Mouse (Mus musculus) liver, embryonic 11.5 days (tissue): ENCODE results near the gene Patj. TPM values are rescaled to one million over a fixed set of nuclear protein-coding genes. Genes with fewer than 3 reads are reported as not detected.

Experiments used
- ATAC-seq: fragments of 200-750 bp; cut with Nextera tagmentation; replicated peaks from 2 replicates; pipeline ENCODE4 v1.8.0; 2017; ENCODE audit warnings: moderate number of reproducible peaks, mild to moderate bottlenecking, moderate TSS enrichment, moderate library complexity; ENCODE audit not compliant: low FRiP score
- DNase-seq: peaks from one replicate; pipeline ENCODE4 v3.0.0-alpha.2; 2017; ENCODE audit warnings: low spot score
- H3K27ac ChIP-seq: fragments of 300-500 bp; sonication (generic); 2 replicates; pipeline ENCODE4 v1.5.1; 2014; ENCODE audit warnings: mild to moderate bottlenecking, low read depth, low read length, control low read depth
- H3K27me3 ChIP-seq: fragments of 300-500 bp; sonication (generic); replicated peaks from 2 replicates; pipeline ENCODE4 v1.6.1; 2014; ENCODE audit warnings: low read length, mixed read lengths; ENCODE audit not compliant: control insufficient read depth, insufficient read depth
- H3K36me3 ChIP-seq: fragments of 300-500 bp; sonication (generic); 2 replicates; pipeline ENCODE4 v1.6.1; 2014; ENCODE audit warnings: mild to moderate bottlenecking, low read length, moderate library complexity, mixed read lengths; ENCODE audit not compliant: control insufficient read depth, insufficient read depth
- H3K4me1 ChIP-seq: fragments of 300-500 bp; sonication (generic); replicated peaks from 2 replicates; pipeline ENCODE4 v1.6.1; 2014; ENCODE audit warnings: low read length, mixed read lengths; ENCODE audit not compliant: control insufficient read depth, insufficient read depth
- H3K4me2 ChIP-seq: fragments of 300-500 bp; sonication (generic); 2 replicates; pipeline ENCODE4 v1.6.1; 2014; ENCODE audit warnings: mild to moderate bottlenecking, control low read depth, moderate library complexity
- H3K4me3 ChIP-seq: fragments of 300-500 bp; sonication (generic); 2 replicates; pipeline ENCODE4 v1.5.1; 2014; ENCODE audit warnings: low read depth, low read length, control low read depth
- H3K9ac ChIP-seq: fragments of 300-500 bp; sonication (generic); 2 replicates; pipeline ENCODE4 v1.6.1; 2014; ENCODE audit warnings: low read depth, low read length, control low read depth
- H3K9me3 ChIP-seq: fragments of 300-500 bp; sonication (generic); 2 replicates; pipeline ENCODE4 v1.6.1; 2016; ENCODE audit warnings: low read length, inconsistent platforms, mixed read lengths; ENCODE audit not compliant: control insufficient read depth
- WGBS: fragments of 180-500 bp; shearing (Covaris S2); extraction: QIAGEN DNeasy Blood & Tissue Kit; methylation state at CpG from one replicate; pipeline ENCODE4 v1.1.7; 2014; 5-methylcytosine and 5-hydroxymethylcytosine counted together
- polyA plus RNA-seq: library from polyadenylated mRNA; unstranded; fragments of >200 nt; fragmentation: Nextera tagmentation; extraction: Ambion mirVana; gene quantifications from 2 replicates; pipeline ENCODE4 v1.2.1, GENCODE M21; 2014

The Patj gene
- polyA plus RNA-seq, 1 experiment from 2014 or later = 4.9 TPM

- H3K4me3 ChIP-seq = no peak overlapping the region
- H3K4me1 ChIP-seq = no peaks in the 10 kb centered on the region
- H3K36me3 ChIP-seq = no peaks in the 10 kb centered on the region
- H3K9ac ChIP-seq = no peak overlapping the region
- H3K4me2 ChIP-seq = no peak overlapping the region
- H3K9me3 ChIP-seq = peaks cover 2% of the 10 kb centered on the region; the same call in 1 of the 2 replicates
- no peaks in the 10 kb centered on the region for H3K27me3 ChIP-seq
- WGBS = 74% methylated on average over 2 of the region's 2 CpGs
- ATAC-seq = no peak
- H3K27ac ChIP-seq = no peak overlapping the region
- no peak for DNase-seq
Measured at GRCm38 (mm10) chr4:98659032-98659431, 263.4 kb downstream of the Patj start.

GRCm38 (mm10) chr4:98660534-98660933, 264.9 kb downstream of the Patj start:
- peaks cover 2% of the 10 kb centered on the region; the same call in 1 of the 2 replicates for H3K9me3 ChIP-seq
- H3K4me3 ChIP-seq = no peak overlapping the region
- H3K4me1 ChIP-seq = no peaks in the 10 kb centered on the region
- no peak overlapping the region for H3K4me2 ChIP-seq
- no peaks in the 10 kb centered on the region for H3K27me3 ChIP-seq
- no peaks in the 10 kb centered on the region for H3K36me3 ChIP-seq
- no peak overlapping the region for H3K27ac ChIP-seq
- no peak for ATAC-seq
- DNase-seq = no peak
- 65% methylated on average over 2 of the region's 2 CpGs for WGBS
- no peak overlapping the region for H3K9ac ChIP-seq

GRCm38 (mm10) chr4:98665884-98666283, 270.3 kb downstream of the Patj start:
- Histone ChIP-seq H3K9me3 (peaks cover 2% of the 10 kb centered on the region; the same call in 1 of the 2 replicates), H3K4me3 (no peak overlapping the region), H3K9ac (no peak overlapping the region), H3K4me2 (no peak overlapping the region), H3K27ac (no peak overlapping the region), H3K4me1 (no peaks in the 10 kb centered on the region), H3K36me3 (no peaks in the 10 kb centered on the region), H3K27me3 (no peaks in the 10 kb centered on the region)
- DNase-seq (no peak), ATAC-seq (no peak)
- WGBS = 93% methylated on average over 7 of the region's 7 CpGs

- Histone ChIP-seq H3K4me1 (no peaks in the 10 kb centered on the region), H3K9ac (no peak overlapping the region), H3K27me3 (no peaks in the 10 kb centered on the region), H3K4me2 (no peak overlapping the region), H3K4me3 (no peak overlapping the region), H3K36me3 (no peaks in the 10 kb centered on the region), H3K9me3 (peaks cover 2% of the 10 kb centered on the region; the same call in 1 of the 2 replicates), H3K27ac (no peak overlapping the region)
- WGBS = 83% methylated on average over 1 of the region's 1 CpGs
- ATAC-seq (no peak), DNase-seq (no peak)
Measured at GRCm38 (mm10) chr4:98666451-98666850, 270.9 kb downstream of the Patj start.

GRCm38 (mm10) chr4:98667009-98667408, 271.4 kb downstream of the Patj start:
- Histone ChIP-seq H3K4me1 (no peaks in the 10 kb centered on the region), H3K27me3 (no peaks in the 10 kb centered on the region)
- 64% methylated on average over 3 of the region's 3 CpGs for WGBS

DNA sequence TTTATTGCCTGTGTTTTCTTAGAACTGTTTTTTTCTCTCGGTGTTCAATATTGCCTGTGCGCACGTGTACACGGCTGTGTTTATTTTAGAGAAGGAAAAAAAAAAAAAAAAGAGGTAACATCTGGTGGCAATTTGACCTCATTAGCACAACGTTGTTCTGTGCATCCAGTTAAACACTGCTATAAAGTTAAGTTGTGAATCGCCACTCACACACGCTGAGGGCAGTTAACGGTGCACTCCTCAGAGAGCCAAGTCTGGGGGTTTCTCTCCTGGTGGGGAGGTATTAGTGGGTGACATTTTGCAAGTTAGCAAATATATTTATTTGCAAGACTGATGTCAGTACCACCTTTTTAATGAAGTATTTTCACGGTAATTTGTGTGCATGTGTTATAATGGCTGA, 281.9 kb downstream of the Patj start:
- Histone ChIP-seq H3K4me2 (no peak overlapping the region), H3K27me3 (no peaks in the 10 kb centered on the region), H3K27ac (no peak overlapping the region), H3K9ac (no peak overlapping the region), H3K4me3 (no peak overlapping the region), H3K4me1 (no peaks in the 10 kb centered on the region), H3K9me3 (no peaks in the 10 kb centered on the region), H3K36me3 (no peaks in the 10 kb centered on the region)
- ATAC-seq (no peak), DNase-seq (no peak)
- WGBS = 68% methylated on average over 9 of the region's 9 CpGs

More at GRCm38 (mm10) chr4:98667009-98667408, 271.4 kb downstream of the Patj start:
- Histone ChIP-seq H3K9ac (no peak overlapping the region), H3K4me2 (no peak overlapping the region), H3K36me3 (no peaks in the 10 kb centered on the region), H3K9me3 (peaks cover 2% of the 10 kb centered on the region; the same call in 1 of the 2 replicates), H3K4me3 (no peak overlapping the region), H3K27ac (no peak overlapping the region)
- DNase-seq = no peak
- ATAC-seq = no peak

GRCm38 (mm10) chr4:98686678-98687267, 291.2 kb downstream of the Patj start:
- Histone ChIP-seq H3K4me3 (no peak overlapping the region), H3K4me2 (no peak overlapping the region), H3K4me1 (no peaks in the 10 kb centered on the region), H3K9ac (no peak overlapping the region), H3K27me3 (no peaks in the 10 kb centered on the region), H3K27ac (no peak overlapping the region), H3K9me3 (no peaks in the 10 kb centered on the region), H3K36me3 (no peaks in the 10 kb centered on the region; the same call in 1 of the 2 replicates)
- WGBS = 86% methylated on average over 11 of the region's 11 CpGs
- ATAC-seq (no peak), DNase-seq (no peak)

DNA sequence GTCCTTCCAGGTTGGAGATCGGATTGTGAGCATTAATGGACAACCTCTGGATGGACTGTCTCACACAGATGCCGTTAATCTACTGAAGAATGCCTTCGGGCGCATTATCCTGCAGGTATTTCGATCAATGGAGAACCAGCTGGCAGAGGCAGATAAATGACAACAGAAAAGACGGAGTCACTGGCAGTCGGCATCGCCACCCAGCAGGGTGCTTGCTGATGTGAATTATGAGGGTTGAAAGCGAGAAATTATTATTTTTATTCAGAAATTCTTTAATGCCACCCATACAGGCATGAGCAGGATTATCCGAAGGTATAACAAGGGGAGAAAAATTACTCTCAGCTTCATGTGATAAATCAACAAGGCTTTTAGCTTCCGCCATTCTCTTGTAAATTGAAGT, 292.5 kb downstream of the Patj start:
- 87% methylated on average over 11 of the region's 11 CpGs for WGBS
- H3K4me2 ChIP-seq = no peak overlapping the region
- no peaks in the 10 kb centered on the region for H3K9me3 ChIP-seq
- H3K36me3 ChIP-seq = no peaks in the 10 kb centered on the region; the same call in 1 of the 2 replicates
- H3K4me1 ChIP-seq = no peaks in the 10 kb centered on the region
- no peak overlapping the region for H3K4me3 ChIP-seq
- no peak overlapping the region for H3K27ac ChIP-seq
- H3K27me3 ChIP-seq = no peaks in the 10 kb centered on the region
- ATAC-seq = no peak
- no peak overlapping the region for H3K9ac ChIP-seq
- no peak for DNase-seq

- no peak for ATAC-seq
- Histone ChIP-seq H3K9ac (no peak overlapping the region), H3K4me1 (no peaks in the 10 kb centered on the region), H3K4me3 (no peak overlapping the region), H3K9me3 (no peaks in the 10 kb centered on the region), H3K4me2 (no peak overlapping the region), H3K27ac (no peak overlapping the region), H3K27me3 (no peaks in the 10 kb centered on the region), H3K36me3 (no peaks in the 10 kb centered on the region; the same call in 1 of the 2 replicates)
- no peak for DNase-seq
- WGBS = 80% methylated on average over 9 of the region's 9 CpGs
Measured at GRCm38 (mm10) chr4:98688520-98688919, 292.9 kb downstream of the Patj start.
